Mouse (Mus musculus): Measurements from ENCODE around the gene Slc5a4a.
A peak's percentile ranks its signal among the peaks of the same experiment; 100 is the strongest.

The Slc5a4a gene

GRCm38 (mm10) chr10:76218240-76218639, 71.0 kb downstream of the Slc5a4a start:
- DNase-seq (ENCODE audit: low spot score in 2 of 2), result no peak

GRCm38 (mm10) chr10:76225944-76226343, 78.7 kb downstream of the Slc5a4a start:
- no peak for DNase-seq (ENCODE audit: low spot score in 2 of 2)

GRCm38 (mm10) chr10:76229627-76230026, 82.4 kb downstream of the Slc5a4a start:
- DNase-seq (ENCODE audit: low spot score in 2 of 2), result no peak

GRCm38 (mm10) chr10:76237341-76238225, 90.3 kb downstream of the Slc5a4a start, which contains the start of gene Prmt2:
Gene Prmt2 (minus strand): TSS chr10:76237865.
- DNase-seq (ENCODE audit: low spot score in 2 of 2), result peak; percentile 81 to 85

Data from frontal cortex, postnatal 14 days (tissue).